In genomic region chr14:25786959-25787358, GRCm38 (mm10) we compare ENCODE assay signal across 9 mouse cellular contexts. TPM values are rescaled to one million over a fixed set of nuclear protein-coding genes. Genes with fewer than 3 reads are reported as not detected.
DNase-seq lines count a peak whose midpoint lies in the region; ATAC-seq and TF ChIP-seq lines count a peak whose summit lies in the region.
"Had no signal": no experiment of that assay in that cellular context is flagged by ENCODE, and none has a peak within 500 bp of the region (broad histone marks: within the 10 kb centered on the region; RNA-seq: fewer than 3 reads in every experiment).

No protein-coding gene starts in this region.

- no peak for TF ChIP-seq POLR2A in embryonic fibroblast, embryonic 13.5 days (IDR thresholded peaks at IDR 0.05; ENCODE audit: low read depth, low read length)

- H3K36me3 ChIP-seq in intestine, postnatal 0 days (ENCODE audit: control insufficient read depth, insufficient read depth) = no peaks in the 10 kb centered on the region

- H3K9ac ChIP-seq in intestine, postnatal 0 days (ENCODE audit: low read depth, low read length) = no peak overlapping the region

- TF ChIP-seq CTCF in embryonic fibroblast, embryonic 13.5 days (IDR thresholded peaks at IDR 0.05; ENCODE audit: borderline replicate concordance, insufficient read depth, low read length) = no peak
- no peak for TF ChIP-seq CTCF in intestine, postnatal 0 days (IDR thresholded peaks at IDR 0.05; ENCODE audit: low read depth)

- no peaks in the 10 kb centered on the region for H3K9me3 ChIP-seq in intestine, postnatal 0 days (ENCODE audit: control insufficient read depth)

- H3K4me3 ChIP-seq in embryonic fibroblast, embryonic 13.5 days (ENCODE audit: insufficient read depth, low read length) = no peak overlapping the region
- H3K4me3 ChIP-seq in intestine, postnatal 0 days (ENCODE audit: low read depth, low read length) = no peak overlapping the region

- H3K27me3 ChIP-seq in intestine, postnatal 0 days (replicated peaks; ENCODE audit: control insufficient read depth, insufficient read depth, low read length) = no peaks in the 10 kb centered on the region

- 41% methylated on average over 5 of the region's 5 CpGs for WGBS in intestine, postnatal 0 days

- H3K4me1 ChIP-seq in embryonic fibroblast, embryonic 13.5 days (ENCODE audit: control insufficient read depth, insufficient read depth, low read length) = peaks cover 15% of the 10 kb centered on the region
- no peaks in the 10 kb centered on the region for H3K4me1 ChIP-seq in intestine, postnatal 0 days (replicated peaks; ENCODE audit: control insufficient read depth, insufficient read depth, low read length)

- DNase-seq in adipocyte (ENCODE audit: low spot score) = peak; percentile 52
- peak; percentile 57 for DNase-seq in lung, postnatal 25 days (ENCODE audit: low spot score)
- no peak for DNase-seq in cerebellum, adult 8-10 months
- no peak for DNase-seq in right cerebral cortex, postnatal 10 days (ENCODE audit: low spot score in 2 of 2)
- DNase-seq in thymus, postnatal 0 days (ENCODE audit: low spot score) = no peak
- DNase-seq in cerebellum, postnatal 4 days (ENCODE audit: low spot score in 2 of 2) = no peak

- H3K4me2 ChIP-seq in intestine, postnatal 0 days (replicated peaks; ENCODE audit: low read depth) = no peak overlapping the region

- ATAC-seq in intestine, postnatal 0 days = peak; percentile 35; the same call in 1 of the 2 replicates
- ATAC-seq: forebrain, embryonic 14.5 days had no signal

- peak overlapping the region; percentile 90 for H3K27ac ChIP-seq in embryonic fibroblast, embryonic 13.5 days (ENCODE audit: insufficient read depth, low read length)
- H3K27ac ChIP-seq in intestine, postnatal 0 days (ENCODE audit: low read depth, low read length) = peak overlapping the region; percentile 41

RNA-seq across cellular contexts. Expression of gene Zcchc24, which starts 18.1 kb away (rescaled TPM):
- polyA plus RNA-seq in embryonic fibroblast, embryonic 13.5 days (2011; ENCODE audit: insufficient read length, low read depth, missing spikeins) = 116 and 122 TPM in 2 replicates
- 10.3 and 12.1 TPM in 2 replicates for polyA plus RNA-seq in intestine, postnatal 0 days (2015; fragmentation: Nextera tagmentation; extraction: Ambion mirVana)
- 7.6 and 9.0 TPM in 2 replicates for polyA plus RNA-seq in thymus, postnatal 0 days (2015; fragmentation: Nextera tagmentation; extraction: Ambion mirVana)

RNA-seq across cellular contexts. Expression of gene Anxa11, which starts 55.0 kb away (rescaled TPM):
- 29.5 and 31.7 TPM in 2 replicates for polyA plus RNA-seq in embryonic fibroblast, embryonic 13.5 days (2011; ENCODE audit: insufficient read length, low read depth, missing spikeins)
- polyA plus RNA-seq in intestine, postnatal 0 days (2015; fragmentation: Nextera tagmentation; extraction: Ambion mirVana) = 82.3 and 86.7 TPM in 2 replicates
- 48.4 and 49.0 TPM in 2 replicates for polyA plus RNA-seq in thymus, postnatal 0 days (2015; fragmentation: Nextera tagmentation; extraction: Ambion mirVana)

Comparison
In these comparisons a context has a peak if more than half of its experiments do, and no peak if none do; other contexts are left out.
1. DNase-seq: peak in adipocyte (single experiment) and lung, postnatal 25 days (single experiment); none in cerebellum, adult 8-10 months (single experiment), right cerebral cortex, postnatal 10 days (0 of 2), thymus, postnatal 0 days (single experiment) and cerebellum, postnatal 4 days (0 of 2).